Mouse (Mus musculus): ENCODE results near the gene Dido1. TPM values are rescaled to one million over a fixed set of nuclear protein-coding genes. Genes with fewer than 3 reads are reported as not detected.
A peak's percentile ranks its signal among the peaks of the same experiment; 100 is the strongest.

The Dido1 gene
- polyA plus RNA-seq, 1 experiment from 2014 or later = 44.1 TPM

GRCm38 (mm10) chr2:180655150-180655549, 54.6 kb downstream of the Dido1 start:
- H3K36me3 ChIP-seq (ENCODE audit: control insufficient read depth, insufficient read depth, low read length) = no peaks in the 10 kb centered on the region
- H3K27ac ChIP-seq (ENCODE audit: low read depth, low read length) = no peak overlapping the region
- no peak overlapping the region for H3K4me2 ChIP-seq (ENCODE audit: low read depth, low read length, severe bottlenecking)
- no peak overlapping the region for H3K4me3 ChIP-seq (ENCODE audit: low read depth, low read length)
- H3K4me1 ChIP-seq (replicated peaks; ENCODE audit: control insufficient read depth, insufficient read depth, low read length) = 0 out of 2 replicates have a peak, but pooled peaks cover 6% of the 10 kb centered on the region
- WGBS = 74% methylated on average over 6 of the region's 6 CpGs
- DNase-seq (ENCODE audit: low spot score) = peak; percentile 52
- H3K9ac ChIP-seq (ENCODE audit: low read length) = no peak overlapping the region
- no peaks in the 10 kb centered on the region for H3K9me3 ChIP-seq (ENCODE audit: control insufficient read depth, low read length)
- ATAC-seq (replicated peaks; ENCODE audit: low FRiP score) = no peak
- H3K27me3 ChIP-seq (ENCODE audit: control insufficient read depth, insufficient read depth, low read length) = no peaks in the 10 kb centered on the region; the same call in 1 of the 2 replicates

- ATAC-seq (replicated peaks; ENCODE audit: low FRiP score) = no peak
- 0 out of 2 replicates have a peak, but pooled peaks cover 2% of the 10 kb centered on the region for H3K4me1 ChIP-seq (replicated peaks; ENCODE audit: control insufficient read depth, insufficient read depth, low read length)
- H3K4me3 ChIP-seq (ENCODE audit: low read depth, low read length) = no peak overlapping the region
- no peak overlapping the region for H3K27ac ChIP-seq (ENCODE audit: low read depth, low read length)
- DNase-seq (ENCODE audit: low spot score) = no peak
- H3K36me3 ChIP-seq (ENCODE audit: control insufficient read depth, insufficient read depth, low read length) = no peaks in the 10 kb centered on the region
- 85% methylated on average over 7 of the region's 7 CpGs for WGBS
- H3K4me2 ChIP-seq (ENCODE audit: low read depth, low read length, severe bottlenecking) = no peak overlapping the region
- H3K27me3 ChIP-seq (ENCODE audit: control insufficient read depth, insufficient read depth, low read length) = no peaks in the 10 kb centered on the region
- no peak overlapping the region for H3K9ac ChIP-seq (ENCODE audit: low read length)
- no peaks in the 10 kb centered on the region for H3K9me3 ChIP-seq (ENCODE audit: control insufficient read depth, low read length)
Observed at GRCm38 (mm10) chr2:180654666-180655065, 55.1 kb downstream of the Dido1 start.

GRCm38 (mm10) chr2:180646841-180647240, 63.0 kb downstream of the Dido1 start:
- Histone ChIP-seq H3K27me3 (ENCODE audit: control insufficient read depth, insufficient read depth, low read length) (peaks cover 11% of the 10 kb centered on the region), H3K4me2 (ENCODE audit: low read depth, low read length, severe bottlenecking) (no peak overlapping the region), H3K9ac (ENCODE audit: low read length) (no peak overlapping the region), H3K9me3 (ENCODE audit: control insufficient read depth, low read length) (peaks cover 15% of the 10 kb centered on the region), H3K4me1 (replicated peaks; ENCODE audit: control insufficient read depth, insufficient read depth, low read length) (no peaks in the 10 kb centered on the region), H3K4me3 (ENCODE audit: low read depth, low read length) (no peak overlapping the region), H3K36me3 (ENCODE audit: control insufficient read depth, insufficient read depth, low read length) (no peaks in the 10 kb centered on the region; the same call in 1 of the 2 replicates), H3K27ac (ENCODE audit: low read depth, low read length) (no peak overlapping the region)
- ATAC-seq (replicated peaks; ENCODE audit: low FRiP score) (no peak), DNase-seq (ENCODE audit: low spot score) (no peak)

- DNase-seq (ENCODE audit: low spot score) = no peak
- H3K9me3 ChIP-seq (ENCODE audit: control insufficient read depth, low read length) = peaks cover 15% of the 10 kb centered on the region
- H3K4me1 ChIP-seq (replicated peaks; ENCODE audit: control insufficient read depth, insufficient read depth, low read length) = no peaks in the 10 kb centered on the region; the same call in 1 of the 2 replicates
- no peaks in the 10 kb centered on the region; the same call in 1 of the 2 replicates for H3K36me3 ChIP-seq (ENCODE audit: control insufficient read depth, insufficient read depth, low read length)
- H3K4me2 ChIP-seq (ENCODE audit: low read depth, low read length, severe bottlenecking) = no peak overlapping the region
- H3K4me3 ChIP-seq (ENCODE audit: low read depth, low read length) = no peak overlapping the region
- no peak for ATAC-seq (replicated peaks; ENCODE audit: low FRiP score)
- H3K27ac ChIP-seq (ENCODE audit: low read depth, low read length) = no peak overlapping the region
- H3K9ac ChIP-seq (ENCODE audit: low read length) = no peak overlapping the region
- peaks cover 27% of the 10 kb centered on the region for H3K27me3 ChIP-seq (ENCODE audit: control insufficient read depth, insufficient read depth, low read length)
Observed at GRCm38 (mm10) chr2:180643626-180644025, 66.2 kb downstream of the Dido1 start.

- no peak for ATAC-seq (replicated peaks; ENCODE audit: low FRiP score)
- DNase-seq (ENCODE audit: low spot score) = no peak
- no peak within 1 kb of the TSS for H3K27ac ChIP-seq (ENCODE audit: low read depth, low read length)
- peak within 1 kb of the TSS; percentile 32; the same call in 1 of the 2 replicates for H3K4me2 ChIP-seq (ENCODE audit: low read depth, low read length, severe bottlenecking)
- H3K9me3 ChIP-seq (ENCODE audit: control insufficient read depth, low read length) = peaks cover 15% of the 10 kb centered on the region
- peak within 1 kb of the TSS; percentile 29 for H3K4me3 ChIP-seq (ENCODE audit: low read depth, low read length)
- peaks cover 27% of the 10 kb centered on the region for H3K27me3 ChIP-seq (ENCODE audit: control insufficient read depth, insufficient read depth, low read length)
- H3K9ac ChIP-seq (ENCODE audit: low read length) = no peak within 1 kb of the TSS; the same call in 1 of the 2 replicates
- H3K36me3 ChIP-seq (ENCODE audit: control insufficient read depth, insufficient read depth, low read length) = no peaks in the 10 kb centered on the region; the same call in 1 of the 2 replicates
- 1% methylated on average over 29 of the region's 56 CpGs for WGBS
- no peaks in the 10 kb centered on the region; the same call in 1 of the 2 replicates for H3K4me1 ChIP-seq (replicated peaks; ENCODE audit: control insufficient read depth, insufficient read depth, low read length)
Observed at GRCm38 (mm10) chr2:180642555-180643260, 67.1 kb downstream of the Dido1 start, which contains the start of gene Tcfl5. Tcfl5 (minus strand) TSS chr2:180642708.

- no peak for ATAC-seq (replicated peaks; ENCODE audit: low FRiP score)
- Histone ChIP-seq H3K9ac (ENCODE audit: low read length) (no peak overlapping the region; the same call in 1 of the 2 replicates), H3K27ac (ENCODE audit: low read depth, low read length) (no peak overlapping the region), H3K4me2 (ENCODE audit: low read depth, low read length, severe bottlenecking) (peak overlapping the region; percentile 32; the same call in 1 of the 2 replicates), H3K4me1 (replicated peaks; ENCODE audit: control insufficient read depth, insufficient read depth, low read length) (no peaks in the 10 kb centered on the region; the same call in 1 of the 2 replicates), H3K4me3 (ENCODE audit: low read depth, low read length) (peak overlapping the region; percentile 29), H3K27me3 (ENCODE audit: control insufficient read depth, insufficient read depth, low read length) (peaks cover 27% of the 10 kb centered on the region), H3K36me3 (ENCODE audit: control insufficient read depth, insufficient read depth, low read length) (no peaks in the 10 kb centered on the region; the same call in 1 of the 2 replicates), H3K9me3 (ENCODE audit: control insufficient read depth, low read length) (peaks cover 15% of the 10 kb centered on the region)
- no peak for DNase-seq (ENCODE audit: low spot score)
- WGBS = 2% methylated on average over 90 of the region's 112 CpGs
Observed at GRCm38 (mm10) chr2:180641576-180642554, 67.9 kb downstream of the Dido1 start.

- Histone ChIP-seq H3K9me3 (ENCODE audit: control insufficient read depth, low read length) (no peaks in the 10 kb centered on the region), H3K4me1 (replicated peaks; ENCODE audit: control insufficient read depth, insufficient read depth, low read length) (no peaks in the 10 kb centered on the region), H3K9ac (ENCODE audit: low read length) (no peak overlapping the region), H3K4me2 (ENCODE audit: low read depth, low read length, severe bottlenecking) (no peak overlapping the region), H3K36me3 (ENCODE audit: control insufficient read depth, insufficient read depth, low read length) (no peaks in the 10 kb centered on the region), H3K27ac (ENCODE audit: low read depth, low read length) (no peak overlapping the region), H3K4me3 (ENCODE audit: low read depth, low read length) (no peak overlapping the region), H3K27me3 (ENCODE audit: control insufficient read depth, insufficient read depth, low read length) (no peaks in the 10 kb centered on the region)
- ATAC-seq (replicated peaks; ENCODE audit: low FRiP score) (no peak), DNase-seq (ENCODE audit: low spot score) (no peak)
- 82% methylated on average over 2 of the region's 2 CpGs for WGBS
Observed at GRCm38 (mm10) chr2:180611882-180612281, 97.9 kb downstream of the Dido1 start.

- Histone ChIP-seq H3K9ac (ENCODE audit: low read length) (no peak overlapping the region), H3K4me2 (ENCODE audit: low read depth, low read length, severe bottlenecking) (no peak overlapping the region), H3K4me1 (replicated peaks; ENCODE audit: control insufficient read depth, insufficient read depth, low read length) (no peaks in the 10 kb centered on the region), H3K27ac (ENCODE audit: low read depth, low read length) (no peak overlapping the region), H3K9me3 (ENCODE audit: control insufficient read depth, low read length) (no peaks in the 10 kb centered on the region), H3K36me3 (ENCODE audit: control insufficient read depth, insufficient read depth, low read length) (no peaks in the 10 kb centered on the region), H3K27me3 (ENCODE audit: control insufficient read depth, insufficient read depth, low read length) (no peaks in the 10 kb centered on the region), H3K4me3 (ENCODE audit: low read depth, low read length) (no peak overlapping the region)
- no peak for DNase-seq (ENCODE audit: low spot score)
- no peak for ATAC-seq (replicated peaks; ENCODE audit: low FRiP score)
- WGBS = 83% methylated on average over 4 of the region's 4 CpGs
Observed at GRCm38 (mm10) chr2:180610283-180610682, 99.5 kb downstream of the Dido1 start.
